Mouse (Mus musculus): Measurements from ENCODE around the gene H2afy2. TPM values are rescaled to one million over a fixed set of nuclear protein-coding genes. Genes with fewer than 3 reads are reported as not detected.

The H2afy2 gene
- total and polyA plus RNA-seq, 2 experiments from 2014 or later, result 17.0 to 22.8 TPM

GRCm38 (mm10) chr10:61689405-61689804, 94.5 kb downstream of the H2afy2 start:
- peak overlapping the region; percentile 35; the same call in 1 of the 2 replicates for H3K27ac ChIP-seq (ENCODE audit: low read depth)
- no peak overlapping the region for H3K9ac ChIP-seq (replicated peaks; ENCODE audit: low read depth, low read length)
- H3K27me3 ChIP-seq (ENCODE audit: control insufficient read depth, insufficient read depth, low read length), result no peaks in the 10 kb centered on the region
- peaks cover 81% of the 10 kb centered on the region for H3K36me3 ChIP-seq (replicated peaks; ENCODE audit: control insufficient read depth, insufficient read depth, low read length)
- no peak overlapping the region for H3K4me2 ChIP-seq (ENCODE audit: low read depth, low read length)
- ATAC-seq (ENCODE audit: insufficient read depth, low read depth) (peak; percentile 39; the same call in 1 of the 2 replicates), DNase-seq (ENCODE audit: low spot score) (no peak)
- WGBS, result 53% methylated on average over 8 of the region's 8 CpGs
- H3K4me1 ChIP-seq (ENCODE audit: control insufficient read depth, insufficient read depth), result no peaks in the 10 kb centered on the region
- no peaks in the 10 kb centered on the region for H3K9me3 ChIP-seq (replicated peaks; ENCODE audit: control insufficient read depth, low read length)
- H3K4me3 ChIP-seq (ENCODE audit: low read depth, low read length), result no peak overlapping the region
- TF ChIP-seq EP300 (IDR thresholded peaks at IDR 0.05; ENCODE audit: low read depth), result no peak
- no peak for TF ChIP-seq CTCF (IDR thresholded peaks at IDR 0.05; ENCODE audit: low read depth)

Small RNA genes within 50 kb of the gene (microRNA-seq; reads per million reads assigned to microRNA genes)
- gene Mir5108, result not detected

Other genes with a start within 250 kb of the H2afy2 start
- not detected in 2 replicates for gene Npffr1, start 188.7 kb downstream of the H2afy2 start, total RNA-seq (2014; rRNA removed; ENCODE audit: low replicate concordance)
- 0.05 TPM in 1 of 2 replicates, not detected in the other for gene Npffr1, start 188.7 kb downstream of the H2afy2 start, polyA plus RNA-seq (2015; fragmentation: Nextera tagmentation; extraction: Ambion mirVana)
- 28.2 and 35.5 TPM in 2 replicates for gene Ppa1, start 135.6 kb downstream of the H2afy2 start, total RNA-seq (2014; rRNA removed; ENCODE audit: low replicate concordance)
- 53.0 and 54.8 TPM in 2 replicates for gene Ppa1, start 135.6 kb downstream of the H2afy2 start, polyA plus RNA-seq (2015; fragmentation: Nextera tagmentation; extraction: Ambion mirVana)
- 137 and 148 TPM in 2 replicates for gene Sar1a, start 103.8 kb downstream of the H2afy2 start, total RNA-seq (2014; rRNA removed; ENCODE audit: low replicate concordance)
- 140 and 151 TPM in 2 replicates for gene Sar1a, start 103.8 kb downstream of the H2afy2 start, polyA plus RNA-seq (2015; fragmentation: Nextera tagmentation; extraction: Ambion mirVana)
- 53.0 and 62.0 TPM in 2 replicates for gene Tysnd1, start 88.6 kb downstream of the H2afy2 start, total RNA-seq (2014; rRNA removed; ENCODE audit: low replicate concordance)
- gene Tysnd1, start 88.6 kb downstream of the H2afy2 start, polyA plus RNA-seq (2015; fragmentation: Nextera tagmentation; extraction: Ambion mirVana), result 14.5 and 16.1 TPM in 2 replicates
- gene Aifm2, start 68.9 kb downstream of the H2afy2 start, total RNA-seq (2014; rRNA removed; ENCODE audit: low replicate concordance), result 34.7 and 53.4 TPM in 2 replicates
- gene Aifm2, start 68.9 kb downstream of the H2afy2 start, polyA plus RNA-seq (2015; fragmentation: Nextera tagmentation; extraction: Ambion mirVana), result 33.9 and 34.2 TPM in 2 replicates
- gene Col13a1, start 195.0 kb upstream of the H2afy2 start, total RNA-seq (2014; rRNA removed; ENCODE audit: low replicate concordance), result 6.5 and 11.7 TPM in 2 replicates
- 2.3 and 2.5 TPM in 2 replicates for gene Col13a1, start 195.0 kb upstream of the H2afy2 start, polyA plus RNA-seq (2015; fragmentation: Nextera tagmentation; extraction: Ambion mirVana)